Mouse (Mus musculus) embryonic facial prominence, embryonic 14.5 days (tissue): ENCODE results near the gene Myl12a. TPM values are rescaled to one million over a fixed set of nuclear protein-coding genes. Genes with fewer than 3 reads are reported as not detected.
"Not testable (repeated sequence)": the region's sequence is repeated elsewhere in the genome, so short reads cannot be mapped to it uniquely, and the experiment has no call there.

Experiments
- ATAC-seq: fragments of 200-750 bp; cut with Nextera tagmentation; 2 replicates; pipeline ENCODE4 v1.8.0; 2017; ENCODE audit warnings: low read depth, moderate number of reproducible peaks, moderate TSS enrichment
- DNase-seq: peaks from one replicate; pipeline ENCODE4 v3.0.0-alpha.2; 2015; ENCODE audit warnings: low spot score
- H3K27ac ChIP-seq: fragments of 300-500 bp; sonication (generic); replicated peaks from 2 replicates; pipeline ENCODE4 v1.5.1; 2014; ENCODE audit warnings: low read depth, mild to moderate bottlenecking, low read length, moderate library complexity
- H3K27me3 ChIP-seq: fragments of 300-500 bp; sonication (generic); replicated peaks from 2 replicates; pipeline ENCODE4 v1.6.1; 2014; ENCODE audit warnings: low read length; ENCODE audit not compliant: control insufficient read depth, insufficient read depth
- H3K36me3 ChIP-seq: fragments of 300-500 bp; sonication (generic); 2 replicates; pipeline ENCODE4 v1.6.1; 2014; ENCODE audit warnings: low read length, mixed read lengths; ENCODE audit not compliant: control insufficient read depth, insufficient read depth
- H3K4me1 ChIP-seq: fragments of 300-500 bp; sonication (generic); 2 replicates; pipeline ENCODE4 v1.6.1; 2014; ENCODE audit warnings: antibody characterized with exemption, low read length; ENCODE audit not compliant: control insufficient read depth, insufficient read depth
- H3K4me2 ChIP-seq: fragments of 300-500 bp; sonication (generic); 2 replicates; pipeline ENCODE4 v1.6.1; 2014; ENCODE audit warnings: low read depth, mild to moderate bottlenecking, low read length, moderate library complexity, mixed read lengths
- H3K4me3 ChIP-seq: fragments of 300-500 bp; sonication (generic); 2 replicates; pipeline ENCODE4 v1.5.1; 2014; ENCODE audit warnings: low read depth, mild to moderate bottlenecking, low read length
- H3K9ac ChIP-seq: fragments of 300-500 bp; sonication (generic); 2 replicates; pipeline ENCODE4 v1.6.1; 2014; ENCODE audit warnings: low read depth, mild to moderate bottlenecking, low read length, moderate library complexity, mixed read lengths
- H3K9me3 ChIP-seq: fragments of 300-500 bp; sonication (generic); 2 replicates; pipeline ENCODE4 v1.6.1; 2016; ENCODE audit warnings: low read length; ENCODE audit not compliant: control insufficient read depth
- WGBS: fragments of 180-500 bp; shearing (Covaris S2); extraction: QIAGEN DNeasy Blood & Tissue Kit; methylation state at CpG from one replicate; pipeline ENCODE4 v1.1.7; 2014; 5-methylcytosine and 5-hydroxymethylcytosine counted together
- polyA plus RNA-seq: library from polyadenylated mRNA; unstranded; fragments of >200 nt; fragmentation: Nextera tagmentation; extraction: Ambion mirVana; gene quantifications from 2 replicates; pipeline ENCODE4 v1.2.1, GENCODE M21; 2014

The Myl12a gene
- polyA plus RNA-seq, 1 experiment from 2014 or later: 724 TPM

DNA sequence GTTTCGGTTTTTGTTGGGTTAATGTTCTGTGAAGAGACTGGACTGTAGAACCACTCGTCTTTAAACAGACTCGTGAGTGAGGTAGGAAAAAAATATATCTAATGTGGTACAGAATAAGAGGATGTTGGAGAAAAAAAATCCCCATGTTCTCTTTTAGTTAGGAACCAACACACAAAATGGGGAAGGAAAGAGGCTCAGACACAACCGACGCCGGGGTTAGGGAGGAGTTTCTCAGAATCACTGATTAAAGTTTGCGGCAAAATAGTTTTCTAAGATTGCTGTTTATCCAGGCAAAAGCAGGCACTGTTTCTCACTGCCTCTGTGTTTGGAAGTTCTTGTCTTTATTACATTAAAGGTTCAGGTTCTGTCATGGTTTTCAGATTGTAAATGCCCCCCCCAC is 36.6 kb downstream of the Myl12a start:
- 90% methylated on average over 7 of the region's 7 CpGs for WGBS
- DNase-seq: no peak
- no peak for ATAC-seq

GRCm38 (mm10) chr17:70965281-70965680 is 37.4 kb downstream of the Myl12a start:
- no peak for ATAC-seq
- Histone ChIP-seq H3K27ac (no peak overlapping the region), H3K36me3 (no peaks in the 10 kb centered on the region), H3K4me1 (peaks cover 3% of the 10 kb centered on the region; the same call in 1 of the 2 replicates), H3K9me3 (no peaks in the 10 kb centered on the region), H3K9ac (no peak overlapping the region), H3K4me2 (no peak overlapping the region), H3K27me3 (no peaks in the 10 kb centered on the region), H3K4me3 (no peak overlapping the region)
- 84% methylated on average over 2 of the region's 2 CpGs for WGBS
- DNase-seq: no peak

More for the DNA sequence above, 36.6 kb downstream of the Myl12a start:
- no peak overlapping the region for H3K4me3 ChIP-seq
- no peaks in the 10 kb centered on the region for H3K36me3 ChIP-seq
- H3K4me1 ChIP-seq: peaks cover 3% of the 10 kb centered on the region; the same call in 1 of the 2 replicates
- H3K27me3 ChIP-seq: no peaks in the 10 kb centered on the region
- no peak overlapping the region for H3K9ac ChIP-seq
- no peaks in the 10 kb centered on the region for H3K9me3 ChIP-seq
- no peak overlapping the region for H3K27ac ChIP-seq
- H3K4me2 ChIP-seq: no peak overlapping the region

- WGBS: 84% methylated on average over 12 of the region's 13 CpGs
These were observed 39.1 kb downstream of the Myl12a start for GRCm38 (mm10) chr17:70963546-70963945.

GRCm38 (mm10) chr17:70951266-70951665 is 51.4 kb downstream of the Myl12a start:
- Histone ChIP-seq H3K4me3 (no peak overlapping the region), H3K4me2 (no peak overlapping the region), H3K27me3 (no peaks in the 10 kb centered on the region), H3K36me3 (no peaks in the 10 kb centered on the region), H3K9ac (no peak overlapping the region), H3K4me1 (no peaks in the 10 kb centered on the region), H3K27ac (no peak overlapping the region), H3K9me3 (no peaks in the 10 kb centered on the region)
- ATAC-seq (no peak), DNase-seq (no peak)
- 76% methylated on average over 10 of the region's 10 CpGs for WGBS

More at GRCm38 (mm10) chr17:70963546-70963945, 39.1 kb downstream of the Myl12a start:
- peak; percentile 100 for ATAC-seq
- H3K4me1 ChIP-seq, H3K27me3 ChIP-seq, H3K9me3 ChIP-seq, DNase-seq, H3K27ac ChIP-seq, H3K36me3 ChIP-seq, H3K4me3 ChIP-seq, H3K4me2 ChIP-seq, H3K9ac ChIP-seq: not testable (repeated sequence)

DNA sequence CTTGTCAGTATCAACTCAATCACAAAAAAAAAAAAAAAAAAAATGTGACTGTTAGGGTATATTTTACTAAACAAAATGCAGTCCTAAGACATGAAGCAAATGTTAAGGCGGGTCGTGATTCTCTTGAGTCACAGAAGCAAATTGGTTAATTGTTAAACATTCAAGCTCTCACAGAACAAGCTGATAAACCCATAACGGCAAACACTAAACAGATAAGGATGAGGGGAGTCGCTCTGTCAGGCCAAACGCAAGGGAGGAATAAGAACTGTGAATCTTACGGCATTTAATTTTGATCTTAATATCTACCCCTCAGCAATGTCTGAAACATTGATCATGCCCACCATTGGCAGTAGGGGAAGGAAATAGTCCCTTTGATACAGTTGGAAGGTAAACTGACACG is 53.5 kb downstream of the Myl12a start:
- DNase-seq (no peak), ATAC-seq (no peak)
- WGBS: 77% methylated on average over 7 of the region's 7 CpGs
- no peak overlapping the region for H3K9ac ChIP-seq
- H3K4me1 ChIP-seq: no peaks in the 10 kb centered on the region
- no peak overlapping the region for H3K4me3 ChIP-seq
- no peak overlapping the region for H3K4me2 ChIP-seq
- no peaks in the 10 kb centered on the region for H3K9me3 ChIP-seq
- H3K27me3 ChIP-seq: no peaks in the 10 kb centered on the region
- no peak overlapping the region for H3K27ac ChIP-seq
- no peaks in the 10 kb centered on the region for H3K36me3 ChIP-seq

DNA sequence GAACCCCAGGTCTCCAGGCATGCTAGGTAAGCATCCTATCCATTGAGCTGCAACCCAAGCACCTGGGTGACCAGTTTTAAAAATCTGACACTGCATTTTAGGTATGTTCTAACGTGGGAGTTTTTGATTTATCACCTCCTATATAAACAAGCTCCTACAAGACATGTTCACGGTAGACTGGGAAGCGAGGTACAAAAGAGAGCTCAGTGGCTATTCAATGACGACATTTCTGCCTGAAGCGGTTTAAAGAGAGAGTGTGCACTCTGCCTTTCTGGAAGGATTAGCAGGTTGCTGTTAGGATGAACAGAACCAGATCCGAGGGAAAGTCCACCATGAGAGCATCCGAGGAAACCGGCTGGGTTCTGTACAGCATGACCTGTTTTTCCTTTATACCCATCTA is 54.0 kb downstream of the Myl12a start:
- H3K4me1 ChIP-seq: no peaks in the 10 kb centered on the region
- DNase-seq (no peak), ATAC-seq (no peak)
- no peaks in the 10 kb centered on the region for H3K36me3 ChIP-seq
- no peaks in the 10 kb centered on the region for H3K27me3 ChIP-seq
- WGBS: 72% methylated on average over 8 of the region's 8 CpGs
- H3K4me3 ChIP-seq: no peak overlapping the region
- H3K27ac ChIP-seq: no peak overlapping the region
- H3K9me3 ChIP-seq: no peaks in the 10 kb centered on the region
- H3K9ac ChIP-seq: no peak overlapping the region
- H3K4me2 ChIP-seq: no peak overlapping the region

- H3K4me2 ChIP-seq: no peak overlapping the region
- H3K9ac ChIP-seq: no peak overlapping the region
- H3K4me3 ChIP-seq: no peak overlapping the region
- no peaks in the 10 kb centered on the region for H3K27me3 ChIP-seq
- ATAC-seq (no peak), DNase-seq (no peak)
- peaks cover 7% of the 10 kb centered on the region; the same call in 1 of the 2 replicates for H3K9me3 ChIP-seq
- H3K4me1 ChIP-seq: no peaks in the 10 kb centered on the region
- 85% methylated on average over 4 of the region's 4 CpGs for WGBS
- H3K36me3 ChIP-seq: no peaks in the 10 kb centered on the region
- H3K27ac ChIP-seq: no peak overlapping the region
These were observed 58.9 kb downstream of the Myl12a start for GRCm38 (mm10) chr17:70943779-70944178.

Other genes starting within 250 kb of the Myl12a start
- 47.2 and 50.1 TPM in 2 replicates for gene Tgif1, start 149.3 kb downstream of the Myl12a start, polyA plus RNA-seq
- gene Myom1, start 245 bp downstream of the Myl12a start, polyA plus RNA-seq: 53.1 and 61.5 TPM in 2 replicates
- gene Lpin2, start 179.7 kb upstream of the Myl12a start, polyA plus RNA-seq: 32.1 and 35.7 TPM in 2 replicates